Mouse (Mus musculus) brain, embryonic 14.5 days (tissue): ENCODE data around the gene Elf1.

Experiments used
- CTCF ChIP-seq: fragments of 200-500 bp; IDR thresholded peaks from 2 replicates; pipeline ENCODE4 v1.5.1; 2012; ENCODE audit warnings: inconsistent platforms, mild to moderate bottlenecking, moderate library complexity, borderline replicate concordance; ENCODE audit not compliant: insufficient read depth, insufficient read length; ENCODE audit errors: extremely low read depth
- POLR2A ChIP-seq: fragments of 200-500 bp; IDR thresholded peaks from 2 replicates; pipeline ENCODE4 v1.6.1; 2012; ENCODE audit warnings: mild to moderate bottlenecking, inconsistent platforms, borderline replicate concordance; ENCODE audit not compliant: poor library complexity, insufficient read depth, insufficient read length, severe bottlenecking; ENCODE audit errors: extremely low read depth

DNA sequence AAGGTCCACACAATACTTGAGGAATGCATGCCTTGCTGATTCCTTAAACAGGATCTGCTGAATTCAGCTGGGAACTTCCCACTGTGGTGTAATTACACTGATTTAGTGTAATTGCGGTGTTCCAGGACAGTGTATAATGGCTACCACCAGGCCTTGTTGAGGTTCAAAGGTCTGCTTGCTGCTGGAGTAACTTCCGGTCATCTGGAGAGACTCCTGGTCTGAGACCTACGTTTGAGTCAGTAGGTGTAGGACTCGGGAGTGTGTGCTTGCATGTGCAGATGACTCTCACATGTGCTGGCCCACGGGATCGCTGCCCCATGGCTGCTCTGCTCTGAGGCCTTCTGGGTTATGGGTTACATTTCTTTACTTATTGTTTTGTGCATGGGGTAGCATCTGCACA, 13.4 kb downstream of the Elf1 start:
- TF ChIP-seq POLR2A (no peak), CTCF (no peak)
